Mouse (Mus musculus) midbrain, embryonic 11.5 days (tissue): ENCODE measurements at regions not wholly inside any gene's neighbourhood (a gene's known extent, or its start where the extent isn't known, plus 50 kb on each side); places are given as distances from the start of the nearest gene placed in this dataset.
"Not testable (repeated sequence)": the region's sequence is repeated elsewhere in the genome, so short reads cannot be mapped to it uniquely, and the experiment has no call there.

Experiments
- ATAC-seq: fragments of 200-750 bp; cut with Nextera tagmentation; 2 replicates; pipeline ENCODE4 v1.8.0; 2017; ENCODE audit warnings: moderate TSS enrichment, moderate library complexity; ENCODE audit not compliant: low FRiP score
- DNase-seq: peaks from one replicate; pipeline ENCODE4 v3.0.0; 2015; ENCODE audit warnings: low spot score; ENCODE audit errors: missing footprints
- H3K27ac ChIP-seq: fragments of 300-500 bp; sonication (generic); 2 replicates; pipeline ENCODE4 v1.5.1; 2014; ENCODE audit warnings: low read depth, low read length
- H3K27me3 ChIP-seq: fragments of 300-500 bp; sonication (generic); 2 replicates; pipeline ENCODE4 v1.6.1; 2014; ENCODE audit warnings: mild to moderate bottlenecking, low read length, moderate library complexity, mixed read lengths; ENCODE audit not compliant: control insufficient read depth, insufficient read depth
- H3K36me3 ChIP-seq: fragments of 300-500 bp; sonication (generic); 2 replicates; pipeline ENCODE4 v1.6.1; 2014; ENCODE audit warnings: mild to moderate bottlenecking, low read length, moderate library complexity, mixed read lengths; ENCODE audit not compliant: control insufficient read depth, insufficient read depth
- H3K4me1 ChIP-seq: fragments of 300-500 bp; sonication (generic); 2 replicates; pipeline ENCODE4 v1.6.1; 2014; ENCODE audit warnings: low read length; ENCODE audit not compliant: control insufficient read depth, insufficient read depth
- H3K4me2 ChIP-seq: fragments of 300-500 bp; sonication (generic); 2 replicates; pipeline ENCODE4 v1.6.1; 2014; ENCODE audit warnings: mild to moderate bottlenecking, moderate library complexity
- H3K4me3 ChIP-seq: fragments of 300-500 bp; sonication (generic); 2 replicates; pipeline ENCODE4 v1.5.1; 2014; ENCODE audit warnings: low read depth, low read length
- H3K9ac ChIP-seq: fragments of 300-500 bp; sonication (generic); 2 replicates; pipeline ENCODE4 v1.6.1; 2014; ENCODE audit warnings: low read length
- H3K9me3 ChIP-seq: fragments of 300-500 bp; sonication (generic); 2 replicates; pipeline ENCODE4 v1.6.1; 2016; ENCODE audit warnings: low read length; ENCODE audit not compliant: control insufficient read depth
- WGBS: fragments of 180-500 bp; shearing (Covaris S2); extraction: QIAGEN DNeasy Blood & Tissue Kit; methylation state at CpG from one replicate; pipeline ENCODE4 v1.1.7; 2014; 5-methylcytosine and 5-hydroxymethylcytosine counted together

DNA sequence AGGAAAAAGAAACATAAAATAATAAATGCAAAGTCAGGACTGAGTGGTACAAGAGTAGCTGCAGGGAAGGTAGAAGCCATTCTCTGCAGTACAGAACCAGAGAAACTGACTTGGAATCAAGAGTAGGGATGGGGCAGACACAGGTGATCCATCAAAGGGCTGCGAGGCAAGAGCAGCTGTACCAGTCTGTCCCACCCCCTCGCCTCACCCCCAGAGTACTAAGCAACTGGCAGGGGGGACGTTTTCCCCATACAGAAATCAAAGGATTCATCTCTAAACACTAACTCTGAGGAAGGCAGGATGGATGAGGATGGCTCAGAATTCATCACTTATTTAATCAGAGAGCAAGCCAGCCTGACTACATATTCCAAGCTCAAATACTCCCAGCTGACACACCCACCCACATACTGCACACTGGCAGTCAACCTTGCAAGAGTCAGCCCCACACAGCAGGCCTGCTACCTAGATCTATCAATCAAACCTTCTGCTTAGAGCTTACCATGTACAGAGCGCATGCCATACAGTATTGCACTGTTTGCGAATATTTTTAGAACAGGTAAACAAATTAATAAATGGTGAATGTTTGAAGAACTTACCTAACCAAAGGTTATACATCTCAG lies 180.5 kb upstream of the Plcz1 start:
- DNase-seq (no peak), ATAC-seq (no peak)
- no peak overlapping the region for H3K4me3 ChIP-seq
- H3K4me2 ChIP-seq = no peak overlapping the region
- H3K9ac ChIP-seq = no peak overlapping the region
- no peaks in the 10 kb centered on the region for H3K27me3 ChIP-seq
- H3K36me3 ChIP-seq = no peaks in the 10 kb centered on the region
- H3K27ac ChIP-seq = no peak overlapping the region
- WGBS = 80% methylated on average over 5 of the region's 5 CpGs
- H3K4me1 ChIP-seq = no peaks in the 10 kb centered on the region
- H3K9me3 ChIP-seq = no peaks in the 10 kb centered on the region

DNA sequence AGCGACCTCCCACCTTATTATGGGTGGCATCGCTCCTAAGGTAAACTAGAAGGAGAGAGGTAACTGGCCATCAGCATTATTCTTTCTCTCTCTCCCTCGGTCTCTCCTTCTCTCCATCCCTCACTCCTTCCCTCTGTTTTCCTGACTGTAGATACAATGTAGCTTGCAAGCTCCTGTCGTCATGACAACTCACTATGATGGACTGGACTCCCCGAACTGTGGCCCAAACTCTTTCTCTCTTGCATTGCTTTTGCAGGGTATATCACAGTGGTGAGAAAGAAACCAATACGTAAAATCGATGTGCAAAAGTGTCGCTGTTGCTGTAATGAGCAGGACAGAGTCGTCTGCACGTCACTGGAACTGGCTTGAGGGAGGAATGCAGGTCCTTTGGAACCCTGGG lies 177.5 kb upstream of the Plcz1 start:
- no peaks in the 10 kb centered on the region for H3K4me1 ChIP-seq
- no peak overlapping the region for H3K9ac ChIP-seq
- H3K9me3 ChIP-seq = no peaks in the 10 kb centered on the region
- 88% methylated on average over 10 of the region's 10 CpGs for WGBS
- H3K27ac ChIP-seq = no peak overlapping the region
- ATAC-seq (no peak), DNase-seq (no peak)
- H3K4me3 ChIP-seq = no peak overlapping the region
- H3K4me2 ChIP-seq = no peak overlapping the region
- no peaks in the 10 kb centered on the region for H3K36me3 ChIP-seq
- no peaks in the 10 kb centered on the region for H3K27me3 ChIP-seq

DNA sequence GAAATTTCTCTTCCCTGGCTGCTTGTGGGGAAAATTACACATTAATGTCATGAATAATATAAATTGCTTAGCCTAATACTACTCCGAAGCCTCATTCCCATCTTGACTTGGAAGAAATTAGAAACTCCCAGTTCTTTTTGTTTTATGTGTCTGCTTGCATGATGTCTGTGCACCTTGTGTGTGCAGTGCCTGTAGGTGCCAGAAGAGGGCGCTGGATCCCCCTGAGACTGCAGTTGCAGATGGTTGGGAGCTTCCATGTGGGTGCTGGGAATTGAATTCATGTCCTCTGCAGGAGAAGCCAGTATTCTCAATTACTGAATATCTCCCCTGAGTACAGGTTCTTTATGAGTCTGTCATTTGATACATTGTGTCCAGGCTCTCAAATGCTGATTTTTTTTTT lies 171.1 kb upstream of the Plcz1 start:
- ATAC-seq (no peak), DNase-seq (no peak)
- no peak overlapping the region for H3K27ac ChIP-seq
- no peak overlapping the region for H3K9ac ChIP-seq
- H3K9me3 ChIP-seq = no peaks in the 10 kb centered on the region; the same call in 1 of the 2 replicates
- H3K4me2 ChIP-seq = no peak overlapping the region
- H3K36me3 ChIP-seq = no peaks in the 10 kb centered on the region
- H3K4me1 ChIP-seq = no peaks in the 10 kb centered on the region
- 68% methylated on average over 2 of the region's 2 CpGs for WGBS
- H3K27me3 ChIP-seq = no peaks in the 10 kb centered on the region
- no peak overlapping the region for H3K4me3 ChIP-seq

DNA sequence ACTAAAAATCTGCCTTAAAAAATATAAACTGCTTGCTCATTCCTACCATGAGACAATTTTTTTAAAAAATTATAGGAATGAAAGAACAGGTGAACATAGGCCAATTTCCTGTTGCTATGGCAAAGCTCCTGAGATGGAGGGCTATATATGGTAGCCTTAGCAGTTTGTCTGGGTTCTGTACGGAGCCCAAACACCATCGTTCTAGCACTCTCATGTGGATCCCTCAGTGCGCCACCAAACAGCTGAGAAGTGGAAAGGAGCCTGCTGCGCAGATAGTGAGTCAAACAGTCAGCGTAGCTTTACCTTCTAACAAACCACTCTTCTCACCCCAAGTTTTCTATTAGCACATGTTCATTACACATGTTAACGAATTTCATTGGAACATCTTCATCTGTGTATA lies 168.9 kb upstream of the Plcz1 start:
- Histone ChIP-seq H3K27me3 (no peaks in the 10 kb centered on the region), H3K27ac (no peak overlapping the region), H3K4me2 (no peak overlapping the region), H3K36me3 (no peaks in the 10 kb centered on the region), H3K9me3 (no peaks in the 10 kb centered on the region; the same call in 1 of the 2 replicates), H3K9ac (no peak overlapping the region), H3K4me1 (no peaks in the 10 kb centered on the region), H3K4me3 (no peak overlapping the region)
- peak; percentile 23 for DNase-seq
- WGBS = 95% methylated on average over 6 of the region's 6 CpGs
- no peak for ATAC-seq

DNA sequence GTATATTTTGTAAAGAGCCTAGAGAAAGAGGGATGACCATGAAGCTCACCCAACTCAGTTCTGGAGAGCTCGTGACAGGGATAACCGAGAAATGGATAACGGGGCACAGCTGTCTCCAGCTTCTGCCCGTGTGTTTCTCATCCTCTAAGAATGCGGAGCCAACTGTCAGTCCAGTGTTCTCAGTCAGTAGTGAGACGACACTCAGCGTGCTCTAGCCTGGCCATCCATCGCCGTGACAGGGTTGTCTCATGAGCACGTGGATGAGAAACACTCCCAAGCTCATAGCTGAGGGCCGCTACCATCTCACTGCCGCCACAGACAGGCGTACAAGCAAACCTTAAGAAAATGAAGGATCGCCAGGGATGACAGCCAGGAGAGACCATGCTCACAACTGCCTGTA lies 167.8 kb upstream of the Plcz1 start:
- WGBS = 84% methylated on average over 14 of the region's 14 CpGs

DNA sequence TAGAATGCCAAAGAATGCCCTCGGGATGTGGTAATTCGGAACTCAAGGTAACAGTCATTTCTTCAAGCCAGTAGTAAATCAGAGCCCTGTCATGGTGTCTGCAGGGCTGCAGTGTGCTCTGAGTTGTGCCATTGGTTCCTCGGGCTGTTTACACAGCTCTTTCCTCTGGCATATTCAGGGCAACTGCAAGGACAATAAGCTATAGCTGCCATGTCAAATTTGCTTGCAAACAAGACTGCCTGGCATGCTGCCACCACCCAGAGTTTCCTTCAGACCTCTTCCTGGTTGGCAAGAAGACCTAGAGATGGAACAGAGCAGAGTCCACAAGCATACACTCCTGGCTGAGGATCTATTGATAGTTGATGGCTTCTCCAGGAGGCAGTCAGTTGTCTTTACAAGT lies 167.1 kb upstream of the Plcz1 start:
- H3K27me3 ChIP-seq = no peaks in the 10 kb centered on the region
- H3K9me3 ChIP-seq = no peaks in the 10 kb centered on the region; the same call in 1 of the 2 replicates
- no peaks in the 10 kb centered on the region for H3K4me1 ChIP-seq
- H3K4me3 ChIP-seq = no peak overlapping the region
- DNase-seq = peak; percentile 31
- no peak overlapping the region for H3K9ac ChIP-seq
- H3K27ac ChIP-seq = no peak overlapping the region
- no peak for ATAC-seq
- WGBS = 87% methylated on average over 3 of the region's 3 CpGs
- H3K4me2 ChIP-seq = no peak overlapping the region
- H3K36me3 ChIP-seq = no peaks in the 10 kb centered on the region

More for the DNA sequence above, 167.8 kb upstream of the Plcz1 start:
- Histone ChIP-seq H3K27me3 (no peaks in the 10 kb centered on the region), H3K4me2 (no peak overlapping the region), H3K4me3 (no peak overlapping the region), H3K9ac (no peak overlapping the region), H3K36me3 (no peaks in the 10 kb centered on the region), H3K9me3 (no peaks in the 10 kb centered on the region; the same call in 1 of the 2 replicates), H3K27ac (no peak overlapping the region), H3K4me1 (no peaks in the 10 kb centered on the region)
- DNase-seq (peak; percentile 44), ATAC-seq (no peak)

DNA sequence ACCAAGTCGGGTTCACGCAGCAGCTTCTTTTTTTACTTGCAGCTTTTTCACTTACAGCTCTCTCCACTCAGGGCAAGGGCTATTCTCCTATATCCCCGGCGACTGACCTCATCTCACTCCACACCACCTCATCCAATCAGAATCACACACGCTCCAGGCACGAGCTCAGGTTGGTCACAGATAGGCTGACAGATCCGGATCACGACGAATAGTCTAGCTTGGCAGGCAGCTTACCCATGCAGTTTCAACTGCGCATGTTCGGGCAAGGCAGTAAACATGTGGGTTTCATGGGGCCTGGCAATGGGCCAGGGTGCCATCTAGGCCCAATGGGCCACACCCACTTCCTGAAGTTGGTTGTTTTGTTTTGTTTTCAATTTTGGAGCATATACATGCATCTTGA lies 165.4 kb upstream of the Plcz1 start:
- not testable (repeated sequence) for H3K4me1 ChIP-seq, H3K4me2 ChIP-seq, H3K9me3 ChIP-seq, H3K36me3 ChIP-seq, H3K27me3 ChIP-seq, DNase-seq, H3K4me3 ChIP-seq, H3K27ac ChIP-seq, ATAC-seq, H3K9ac ChIP-seq
- 90% methylated on average over 11 of the region's 11 CpGs for WGBS

DNA sequence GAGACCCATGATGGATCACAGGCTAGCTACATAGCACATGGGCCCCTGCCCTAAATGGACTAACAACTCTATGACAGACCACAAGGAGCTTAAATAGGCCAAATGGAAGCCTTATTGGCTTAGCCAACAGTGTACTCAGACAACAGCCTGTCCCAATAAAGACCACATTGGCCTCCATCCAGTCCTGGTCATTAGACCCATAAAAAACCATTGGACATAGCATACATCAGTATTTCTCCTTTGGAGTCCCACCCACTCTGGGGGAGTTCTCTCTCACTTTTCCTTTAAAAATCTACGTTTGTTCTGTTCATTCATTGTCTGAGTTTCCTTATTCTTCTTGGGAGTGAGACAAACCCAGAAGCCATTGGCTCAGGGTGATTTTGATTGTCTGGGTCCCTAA lies 160.1 kb upstream of the Plcz1 start:
- no peak overlapping the region for H3K27ac ChIP-seq
- no peak overlapping the region for H3K4me2 ChIP-seq
- ATAC-seq = no peak
- DNase-seq = peak; percentile 73
- H3K9ac ChIP-seq = no peak overlapping the region
- H3K27me3 ChIP-seq = no peaks in the 10 kb centered on the region
- H3K4me3 ChIP-seq = no peak overlapping the region
- H3K36me3 ChIP-seq = no peaks in the 10 kb centered on the region
- 80% methylated on average over 1 of the region's 1 CpGs for WGBS
- H3K4me1 ChIP-seq = no peaks in the 10 kb centered on the region
- no peaks in the 10 kb centered on the region for H3K9me3 ChIP-seq

DNA sequence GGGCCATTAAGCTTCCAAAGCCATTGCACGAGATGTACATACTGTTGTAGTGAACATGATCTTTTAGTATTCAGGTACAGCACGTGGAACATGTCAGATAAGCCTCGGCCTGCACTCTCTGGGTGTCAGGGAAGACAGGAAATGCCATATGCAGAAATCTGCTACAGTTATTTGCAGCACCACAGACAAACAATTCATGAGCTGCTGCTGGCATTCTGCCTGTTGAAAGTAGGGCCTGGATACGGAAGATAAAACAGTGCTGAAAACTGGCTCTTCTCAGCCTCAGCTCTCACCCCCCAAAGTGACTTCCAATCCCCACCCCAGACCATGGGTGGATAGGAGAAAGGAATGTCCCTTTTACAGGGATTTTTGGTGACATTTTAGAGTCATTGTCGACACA lies 159.1 kb upstream of the Plcz1 start:
- no peak for ATAC-seq
- WGBS = 86% methylated on average over 5 of the region's 5 CpGs

More for the DNA sequence above, 159.1 kb upstream of the Plcz1 start:
- no peaks in the 10 kb centered on the region for H3K9me3 ChIP-seq
- DNase-seq = no peak
- no peaks in the 10 kb centered on the region for H3K4me1 ChIP-seq
- H3K27ac ChIP-seq = no peak overlapping the region
- no peaks in the 10 kb centered on the region for H3K27me3 ChIP-seq
- H3K4me3 ChIP-seq = no peak overlapping the region
- no peak overlapping the region for H3K4me2 ChIP-seq
- H3K36me3 ChIP-seq = no peaks in the 10 kb centered on the region
- H3K9ac ChIP-seq = no peak overlapping the region
